Mouse (Mus musculus): ENCODE data around the gene Rfxap. TPM values are rescaled to one million over a fixed set of nuclear protein-coding genes. Genes with fewer than 3 reads are reported as not detected.

Rfxap gene
- polyA plus RNA-seq, 1 experiment: 30.1 TPM

DNA sequence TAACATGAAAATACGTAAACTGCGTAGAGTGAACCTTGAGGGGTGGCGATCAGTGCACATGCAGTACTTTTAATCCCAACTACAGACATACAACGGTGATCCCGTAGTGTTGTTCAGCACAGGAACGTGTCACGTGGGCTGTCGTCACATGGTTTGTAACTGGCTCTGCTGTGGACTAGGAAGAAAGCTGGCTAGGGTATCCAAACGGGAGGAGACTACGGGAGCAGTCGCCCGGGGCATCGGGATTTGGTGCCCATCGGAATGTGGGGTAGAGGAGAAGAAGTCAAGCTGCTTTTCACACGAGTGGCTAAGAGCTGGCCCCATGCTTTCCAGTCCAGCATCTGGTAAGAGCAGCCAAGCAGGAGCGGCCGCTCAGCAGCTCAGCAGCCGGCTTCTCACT lies 43.2 kb downstream of the Rfxap start:
- H3K27ac ChIP-seq (ENCODE audit: control insufficient read depth, insufficient read depth, low read depth, low read length, poor library complexity): no peak overlapping the region
- 83% methylated on average over 18 of the region's 18 CpGs for WGBS
- TF ChIP-seq POLR2A (IDR thresholded peaks at IDR 0.05; ENCODE audit: borderline replicate concordance, control insufficient read depth, low read depth, low read length) (no peak), CTCF (IDR thresholded peaks at IDR 0.05; ENCODE audit: control insufficient read depth, insufficient read depth, low read length) (no peak)
- H3K4me1 ChIP-seq (ENCODE audit: control insufficient read depth, insufficient read depth, low read length): no peaks in the 10 kb centered on the region
- no peak overlapping the region for H3K4me3 ChIP-seq (replicated peaks; ENCODE audit: control insufficient read depth, low read depth, low read length)

DNA sequence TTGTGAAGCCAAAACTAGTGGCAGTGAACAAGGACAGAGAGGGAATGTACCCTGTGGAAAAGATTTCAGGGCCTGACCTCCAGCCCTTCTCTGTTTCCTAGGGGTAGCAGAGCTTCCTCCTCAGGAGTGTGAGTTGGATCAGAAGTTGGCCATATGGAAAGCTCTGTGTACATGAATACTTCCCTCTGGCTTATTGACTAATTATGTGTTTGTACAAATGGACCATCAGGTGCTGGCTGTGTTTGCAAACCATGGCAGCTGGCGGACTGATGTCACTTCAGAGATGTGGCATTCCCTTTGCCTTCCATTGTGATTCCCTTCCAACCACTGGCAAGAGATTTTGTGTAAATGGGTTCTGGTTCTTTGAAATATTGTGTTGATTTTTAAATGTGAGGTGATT lies 46.3 kb downstream of the Rfxap start:
- no peak for TF ChIP-seq CTCF (IDR thresholded peaks at IDR 0.05; ENCODE audit: control insufficient read depth, insufficient read depth, low read length)
- TF ChIP-seq POLR2A (IDR thresholded peaks at IDR 0.05; ENCODE audit: borderline replicate concordance, control insufficient read depth, low read depth, low read length): no peak
- no peaks in the 10 kb centered on the region for H3K4me1 ChIP-seq (ENCODE audit: control insufficient read depth, insufficient read depth, low read length)
- 86% methylated on average over 1 of the region's 1 CpGs for WGBS
- no peak overlapping the region for H3K4me3 ChIP-seq (replicated peaks; ENCODE audit: control insufficient read depth, low read depth, low read length)
- no peak overlapping the region for H3K27ac ChIP-seq (ENCODE audit: control insufficient read depth, insufficient read depth, low read depth, low read length, poor library complexity)

DNA sequence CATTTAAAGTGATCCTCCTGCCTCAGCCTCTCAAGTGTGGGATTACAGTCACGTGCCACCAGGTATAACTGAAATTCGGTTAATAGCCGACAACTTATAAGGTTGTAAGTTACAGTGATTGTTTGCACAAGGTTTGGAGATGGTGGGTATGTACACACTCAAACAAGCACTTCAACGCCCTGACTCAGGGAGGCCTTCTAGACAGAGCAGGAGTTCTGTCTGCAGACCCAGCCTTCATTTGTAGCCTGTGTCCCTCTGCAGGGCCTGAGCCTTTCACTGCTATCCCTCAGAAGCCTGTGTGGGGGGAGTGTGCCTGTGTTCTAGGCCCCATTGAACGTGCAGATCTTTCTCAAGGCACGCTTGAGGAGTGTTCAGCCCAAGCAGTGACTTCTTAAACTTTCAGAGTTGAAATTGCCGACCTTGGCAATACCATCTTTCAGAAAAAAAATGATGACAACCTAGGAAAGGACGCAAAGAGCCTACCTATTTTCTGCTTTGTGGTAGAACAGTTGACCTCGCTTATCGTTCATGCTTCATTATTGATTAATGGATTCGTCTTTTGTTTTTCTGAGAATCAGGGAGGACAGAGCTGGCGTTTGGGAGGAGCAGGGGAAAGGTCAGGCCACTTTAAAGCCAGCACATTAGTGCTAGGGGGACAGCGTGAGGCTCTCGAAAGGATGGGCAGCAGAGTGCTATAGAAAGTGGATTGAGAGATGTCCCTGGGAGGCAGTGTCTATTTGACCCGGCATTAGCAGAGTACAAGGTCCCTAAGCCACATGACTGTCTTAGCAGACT lies 47.1 kb downstream of the Rfxap start:
- 82% methylated on average over 15 of the region's 15 CpGs for WGBS
- Histone ChIP-seq H3K27ac (ENCODE audit: control insufficient read depth, insufficient read depth, low read depth, low read length, poor library complexity) (no peak overlapping the region), H3K4me3 (replicated peaks; ENCODE audit: control insufficient read depth, low read depth, low read length) (no peak overlapping the region), H3K4me1 (ENCODE audit: control insufficient read depth, insufficient read depth, low read length) (no peaks in the 10 kb centered on the region)
- no peak for TF ChIP-seq CTCF (IDR thresholded peaks at IDR 0.05; ENCODE audit: control insufficient read depth, insufficient read depth, low read length)
- TF ChIP-seq POLR2A (IDR thresholded peaks at IDR 0.05; ENCODE audit: borderline replicate concordance, control insufficient read depth, low read depth, low read length): no peak

DNA sequence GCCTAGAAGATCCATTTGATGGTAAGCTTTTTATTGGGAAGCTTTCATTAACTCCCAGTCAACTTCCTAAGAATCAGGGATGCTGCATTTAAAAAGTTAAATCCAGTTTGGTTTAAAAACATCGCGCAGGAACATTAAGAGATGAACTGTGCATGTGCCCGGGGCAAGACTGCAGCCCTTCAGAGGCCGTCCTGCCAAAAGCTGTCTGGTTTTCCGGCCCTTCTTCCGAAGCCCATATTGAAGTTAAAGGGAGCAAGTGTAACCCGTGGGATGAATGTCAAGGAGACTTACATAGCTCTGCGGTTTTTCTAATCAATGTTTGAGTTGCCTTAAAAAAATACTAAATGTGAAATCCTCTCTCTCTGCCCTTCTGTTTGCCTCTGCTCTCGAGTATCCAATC lies 48.4 kb downstream of the Rfxap start:
- Histone ChIP-seq H3K4me1 (ENCODE audit: control insufficient read depth, insufficient read depth, low read length) (no peaks in the 10 kb centered on the region), H3K4me3 (replicated peaks; ENCODE audit: control insufficient read depth, low read depth, low read length) (no peak overlapping the region), H3K27ac (ENCODE audit: control insufficient read depth, insufficient read depth, low read depth, low read length, poor library complexity) (no peak overlapping the region)
- WGBS: 78% methylated on average over 9 of the region's 9 CpGs
- no peak for TF ChIP-seq CTCF (IDR thresholded peaks at IDR 0.05; ENCODE audit: control insufficient read depth, insufficient read depth, low read length)

DNA sequence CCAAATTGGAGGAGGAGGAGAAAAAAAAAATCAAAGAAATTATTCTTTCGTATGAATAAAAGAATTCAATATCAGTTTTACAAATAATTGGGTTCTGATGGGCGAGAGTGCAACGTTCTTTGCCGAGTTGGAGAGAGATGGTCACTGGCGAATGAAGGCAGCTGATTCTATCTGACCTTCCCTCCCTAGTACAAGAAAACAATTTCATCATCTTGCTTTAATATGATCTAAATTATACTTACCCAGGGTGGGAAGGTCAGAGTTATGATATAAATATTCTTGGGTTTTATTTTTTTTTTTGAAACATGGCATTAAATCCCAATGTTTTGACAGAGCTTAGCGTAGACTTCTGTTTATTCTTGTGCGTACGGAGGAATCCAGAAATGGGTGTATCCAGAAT lies 50.1 kb downstream of the Rfxap start:
- TF ChIP-seq POLR2A (IDR thresholded peaks at IDR 0.05; ENCODE audit: borderline replicate concordance, control insufficient read depth, low read depth, low read length) (no peak), CTCF (IDR thresholded peaks at IDR 0.05; ENCODE audit: control insufficient read depth, insufficient read depth, low read length) (no peak)
- 90% methylated on average over 8 of the region's 8 CpGs for WGBS
- no peak overlapping the region for H3K27ac ChIP-seq (ENCODE audit: control insufficient read depth, insufficient read depth, low read depth, low read length, poor library complexity)
- H3K4me1 ChIP-seq (ENCODE audit: control insufficient read depth, insufficient read depth, low read length): no peaks in the 10 kb centered on the region
- H3K4me3 ChIP-seq (replicated peaks; ENCODE audit: control insufficient read depth, low read depth, low read length): no peak overlapping the region

DNA sequence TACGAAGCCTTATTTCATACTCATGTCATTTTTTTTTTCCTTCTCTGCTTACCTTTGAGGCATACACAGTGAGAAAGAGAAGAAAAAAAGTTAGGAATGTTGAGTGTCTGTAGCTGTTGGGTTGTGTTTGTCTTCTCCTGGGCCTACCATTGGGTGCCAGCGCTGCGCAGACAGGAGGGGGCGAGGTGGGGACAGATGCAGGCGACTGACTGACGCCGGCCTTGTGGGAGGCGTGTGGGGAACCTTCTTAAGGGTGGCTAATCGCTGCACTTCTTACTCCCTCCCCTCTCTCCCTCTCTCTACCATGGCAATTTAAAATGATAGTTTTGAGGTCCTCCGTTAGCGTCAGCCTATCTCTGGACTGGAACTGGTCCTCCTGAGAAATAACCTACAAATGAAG lies 51.5 kb downstream of the Rfxap start:
- TF ChIP-seq CTCF (IDR thresholded peaks at IDR 0.05; ENCODE audit: control insufficient read depth, insufficient read depth, low read length): no peak
- no peak for TF ChIP-seq POLR2A (IDR thresholded peaks at IDR 0.05; ENCODE audit: borderline replicate concordance, control insufficient read depth, low read depth, low read length)
- H3K4me1 ChIP-seq (ENCODE audit: control insufficient read depth, insufficient read depth, low read length): no peaks in the 10 kb centered on the region
- no peak overlapping the region for H3K4me3 ChIP-seq (replicated peaks; ENCODE audit: control insufficient read depth, low read depth, low read length)
- WGBS: 5% methylated on average over 11 of the region's 11 CpGs
- H3K27ac ChIP-seq (ENCODE audit: control insufficient read depth, insufficient read depth, low read depth, low read length, poor library complexity): no peak overlapping the region

DNA sequence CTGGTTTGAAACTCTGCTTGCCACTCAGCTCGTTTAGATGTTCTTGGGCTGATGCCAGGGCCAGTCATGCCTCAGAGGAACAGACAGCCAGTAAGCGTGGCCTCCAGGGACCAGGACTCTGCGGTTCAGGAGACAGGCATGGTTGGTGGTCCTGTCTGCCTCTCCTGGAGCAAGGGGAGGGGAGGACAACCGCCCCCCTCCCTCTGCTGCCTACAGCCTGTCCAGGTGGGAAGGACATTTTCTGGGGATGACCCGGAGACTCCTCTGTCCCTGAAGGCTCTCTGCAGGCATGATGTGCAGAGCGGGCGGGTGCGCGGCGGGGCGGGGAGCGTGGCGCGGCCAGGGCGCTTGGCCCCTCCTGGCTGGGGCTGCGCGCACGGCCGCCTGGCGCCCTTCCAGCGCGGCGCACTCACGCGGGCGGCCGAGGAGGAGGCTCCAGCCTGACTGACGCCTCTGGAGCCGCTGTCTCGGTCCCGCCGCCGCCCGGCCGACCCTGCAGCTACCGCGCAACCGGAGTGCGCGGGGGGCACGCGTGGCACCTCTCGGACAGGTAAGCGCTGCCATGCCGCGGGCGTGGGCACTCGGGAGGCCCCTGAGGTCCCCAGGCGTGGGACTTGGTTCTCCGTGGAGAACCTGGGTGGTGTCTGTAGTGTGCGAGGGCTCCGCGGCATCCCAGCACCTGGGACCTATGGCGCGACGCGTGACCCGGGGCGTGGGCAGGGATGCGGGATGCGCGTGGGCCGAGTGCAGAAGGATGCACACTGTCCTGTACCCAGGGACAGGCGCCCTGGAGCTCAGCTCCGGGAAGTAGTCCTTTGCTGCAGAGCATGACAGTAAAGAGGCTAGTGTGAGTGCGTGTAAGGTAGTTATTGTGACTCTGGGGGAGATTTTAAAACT lies 52.2 kb downstream of the Rfxap start, which contains the start of gene Smad9:
Gene Smad9, plus strand, starts transcription at position 438 of the 897 bp plus-strand sequence.
- WGBS: 1% methylated on average over 65 of the region's 66 CpGs
- no peaks in the 10 kb centered on the region for H3K4me1 ChIP-seq (ENCODE audit: control insufficient read depth, insufficient read depth, low read length)
- peak within 1 kb of the TSS; percentile 4 for H3K4me3 ChIP-seq (replicated peaks; ENCODE audit: control insufficient read depth, low read depth, low read length)
- no peak within 1 kb of the TSS; the same call in 1 of the 2 replicates for H3K27ac ChIP-seq (ENCODE audit: control insufficient read depth, insufficient read depth, low read depth, low read length, poor library complexity)
- no peak for TF ChIP-seq POLR2A (IDR thresholded peaks at IDR 0.05; ENCODE audit: borderline replicate concordance, control insufficient read depth, low read depth, low read length)
- TF ChIP-seq CTCF (IDR thresholded peaks at IDR 0.05; ENCODE audit: control insufficient read depth, insufficient read depth, low read length): no peak

DNA sequence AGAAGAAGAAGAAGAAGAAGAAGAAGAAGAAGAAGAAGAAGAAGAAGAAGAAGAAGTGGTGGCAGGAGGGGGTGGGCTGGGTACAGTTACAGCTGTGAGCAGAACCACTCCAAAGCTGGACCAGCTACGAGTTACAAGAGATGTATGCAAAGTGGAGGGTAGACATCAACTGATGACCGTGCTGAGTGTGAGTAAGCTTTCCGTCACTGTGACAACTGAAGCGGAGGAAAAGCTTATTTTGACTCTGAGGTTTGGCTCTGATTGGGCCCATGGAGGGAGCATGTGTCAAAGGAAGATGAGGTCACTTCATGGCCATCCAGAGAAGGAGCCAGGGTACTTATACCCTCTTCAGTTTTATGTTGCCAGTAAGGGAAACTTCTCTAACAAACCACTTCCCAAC lies 54.2 kb downstream of the Rfxap start:
- WGBS: 60% methylated on average over 4 of the region's 4 CpGs

More for the DNA sequence above, 54.2 kb downstream of the Rfxap start:
- Histone ChIP-seq H3K4me1 (ENCODE audit: control insufficient read depth, insufficient read depth, low read length) (no peaks in the 10 kb centered on the region), H3K27ac (ENCODE audit: control insufficient read depth, insufficient read depth, low read depth, low read length, poor library complexity) (no peak overlapping the region), H3K4me3 (replicated peaks; ENCODE audit: control insufficient read depth, low read depth, low read length) (no peak overlapping the region)
- TF ChIP-seq CTCF (IDR thresholded peaks at IDR 0.05; ENCODE audit: control insufficient read depth, insufficient read depth, low read length) (no peak), POLR2A (IDR thresholded peaks at IDR 0.05; ENCODE audit: borderline replicate concordance, control insufficient read depth, low read depth, low read length) (no peak)

Other genes with a start within 250 kb of the Rfxap start
- 29.8 and 60.4 TPM in 2 replicates for gene Supt20, start 115.0 kb downstream of the Rfxap start, polyA plus RNA-seq (2011; ENCODE audit: insufficient read depth, insufficient read length, low replicate concordance, missing spikeins)
- gene Gm21958, start 93.4 kb downstream of the Rfxap start, polyA plus RNA-seq (2011; ENCODE audit: insufficient read depth, insufficient read length, low replicate concordance, missing spikeins): not detected in 2 replicates
- 51.2 and 112 TPM in 2 replicates for gene Exosc8, start 72.4 kb downstream of the Rfxap start, polyA plus RNA-seq (2011; ENCODE audit: insufficient read depth, insufficient read length, low replicate concordance, missing spikeins)
- gene Alg5, start 72.3 kb downstream of the Rfxap start, polyA plus RNA-seq (2011; ENCODE audit: insufficient read depth, insufficient read length, low replicate concordance, missing spikeins): 8.0 and 16.3 TPM in 2 replicates
- gene Smad9, start 52.2 kb downstream of the Rfxap start, polyA plus RNA-seq (2011; ENCODE audit: insufficient read depth, insufficient read length, low replicate concordance, missing spikeins): not detected in 2 replicates
- not detected in 2 replicates for gene Sertm1, start 108.1 kb upstream of the Rfxap start, polyA plus RNA-seq (2011; ENCODE audit: insufficient read depth, insufficient read length, low replicate concordance, missing spikeins)
- gene Ccna1, start 247.7 kb upstream of the Rfxap start, polyA plus RNA-seq (2011; ENCODE audit: insufficient read depth, insufficient read length, low replicate concordance, missing spikeins): not detected in 2 replicates

All from bone marrow, adult 2 months (tissue).